Mouse (Mus musculus): Measurements from ENCODE around the gene Cfap65.

DNA sequence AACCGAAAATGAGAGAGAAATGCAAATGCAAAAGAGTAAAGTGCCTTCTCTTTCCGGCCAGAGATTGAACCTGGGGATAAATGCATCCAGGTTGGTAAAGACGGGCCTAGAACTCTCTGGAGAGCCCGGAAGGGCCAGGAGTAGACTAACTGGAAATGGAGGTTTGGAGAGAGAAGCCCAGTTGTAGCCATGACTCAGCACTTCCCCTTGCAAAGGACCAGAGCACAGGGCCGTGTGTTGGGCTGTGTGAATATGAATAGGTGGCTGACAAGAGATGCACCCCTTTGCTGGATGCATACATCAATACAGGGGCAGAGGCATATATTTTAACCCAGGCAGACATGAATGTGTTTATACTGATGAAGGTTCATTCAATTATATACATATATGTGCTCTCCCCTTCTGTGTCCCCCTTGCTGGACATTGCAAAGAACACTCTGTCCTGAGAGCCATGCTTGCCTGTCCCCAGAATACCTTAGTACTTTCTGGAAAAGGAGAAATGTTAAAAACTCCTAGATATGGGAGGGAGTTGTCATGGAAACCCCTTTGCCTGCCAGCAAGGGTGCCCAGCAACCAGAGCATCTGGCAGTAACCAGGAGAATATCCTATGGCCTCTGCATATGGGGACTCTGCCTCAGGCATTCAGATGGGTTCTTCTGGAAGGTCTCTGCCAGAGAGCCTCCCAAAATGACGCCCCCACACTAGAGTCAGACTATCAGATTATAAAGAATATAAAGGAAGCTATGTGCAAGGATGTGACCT, 76.0 kb downstream of the Cfap65 start:
- no peak for TF ChIP-seq ZC3H11A (IDR thresholded peaks at IDR 0.05; ENCODE audit: borderline replicate concordance, low read depth, low read length)
- peak; percentile 81 for TF ChIP-seq MAFK (IDR thresholded peaks at IDR 0.05; ENCODE audit: insufficient read depth, low read depth, low read length)
- TF ChIP-seq CHD2 (IDR thresholded peaks at IDR 0.05; ENCODE audit: low read depth, low read length), result no peak
